Mouse (Mus musculus) myocyte (in vitro differentiated cells): ENCODE data around the gene Kremen1.
A peak's percentile ranks its signal among the peaks of the same experiment; 100 is the strongest.

Experiments
- CEBPB ChIP-seq: IDR thresholded peaks from 2 replicates; pipeline ENCODE4 v1.6.1; 2011; ENCODE audit warnings: mild to moderate bottlenecking, moderate library complexity; ENCODE audit not compliant: poor library complexity, insufficient read depth, severe bottlenecking
- MAX ChIP-seq: IDR thresholded peaks from one replicate; pipeline ENCODE4 v1.6.1; 2011; ENCODE audit warnings: low read depth, mild to moderate bottlenecking, control low read depth
- MYOD1 ChIP-seq, 3 experiments: IDR thresholded peaks; one replicate each; pipeline ENCODE4 v1.6.1; 2011; ENCODE audit warnings: control low read depth in 2 of 3, low read depth in 2 of 3, mild to moderate bottlenecking in 2 of 3, moderate library complexity in 1 of 3; ENCODE audit not compliant: insufficient read length in 2 of 3, control insufficient read depth in 1 of 3
- MYOG ChIP-seq, 3 experiments: IDR thresholded peaks; one replicate each; pipeline ENCODE4 v1.6.1; 2011; ENCODE audit warnings: control low read depth in 2 of 3, low read depth in 2 of 3, mild to moderate bottlenecking in 2 of 3; ENCODE audit not compliant: insufficient read length in 2 of 3, control insufficient read depth in 1 of 3, insufficient read depth in 1 of 3
- POLR2A ChIP-seq: IDR thresholded peaks from one replicate; pipeline ENCODE4 v1.6.1; 2011; ENCODE audit warnings: low read depth, mild to moderate bottlenecking, control low read depth, moderate library complexity; ENCODE audit not compliant: insufficient read length
- POLR2AphosphoS2 ChIP-seq: IDR thresholded peaks from one replicate; pipeline ENCODE4 v1.6.1; 2011; ENCODE audit warnings: low read depth, control low read depth; ENCODE audit not compliant: insufficient read length
- REST ChIP-seq: IDR thresholded peaks from one replicate; pipeline ENCODE4 v1.6.1; 2011; ENCODE audit warnings: mild to moderate bottlenecking, control low read depth, moderate library complexity; ENCODE audit not compliant: insufficient read depth, insufficient read length
- TCF12 ChIP-seq: IDR thresholded peaks from one replicate; pipeline ENCODE4 v1.6.1; 2011; ENCODE audit warnings: mild to moderate bottlenecking, control low read depth; ENCODE audit not compliant: poor library complexity, insufficient read depth, severe bottlenecking
- USF1 ChIP-seq: IDR thresholded peaks from one replicate; pipeline ENCODE4 v1.6.1; 2011; ENCODE audit warnings: low read depth, mild to moderate bottlenecking, control low read depth, moderate library complexity

DNA sequence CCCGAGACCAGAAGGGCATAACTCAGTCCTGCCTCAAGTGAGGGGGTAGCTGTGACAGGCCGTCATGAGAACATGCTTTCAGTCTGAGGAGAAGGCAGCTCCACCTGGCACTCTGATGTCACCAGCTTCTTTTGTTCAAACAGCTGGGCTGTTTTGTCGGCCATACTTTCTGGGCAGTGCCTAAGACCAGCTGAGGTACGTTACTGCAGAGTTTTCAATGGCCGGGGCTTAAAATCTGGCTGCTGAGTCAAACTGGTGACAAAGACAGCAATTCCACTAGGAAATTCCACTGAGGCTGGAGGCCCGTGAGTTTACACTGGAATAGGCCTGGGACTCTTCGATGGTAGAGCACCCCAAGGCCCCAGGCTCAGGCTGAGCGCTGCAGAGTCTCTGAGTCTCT, 84.7 kb downstream of the Kremen1 start:
- TF ChIP-seq POLR2A (no peak), TCF12 (no peak), USF1 (no peak), REST (no peak), POLR2AphosphoS2 (no peak), MYOD1 (IDR thresholded peaks at IDR 0.05; ENCODE audit: control insufficient read depth in 1 of 3, insufficient read length in 2 of 3, low read depth in 2 of 3) (peak in 2 of 3 experiments; percentile 83), CEBPB (no peak), MAX (no peak), MYOG (IDR thresholded peaks at IDR 0.05; ENCODE audit: control insufficient read depth in 1 of 3, insufficient read depth in 1 of 3, insufficient read length in 2 of 3, low read depth in 2 of 3) (peak; percentile 3 to 81 (median 30))
